Mouse (Mus musculus) urinary bladder, postnatal 36 days (tissue): Measurements from ENCODE around the gene Olfr744.
"Not testable (repeated sequence)": the region's sequence is repeated elsewhere in the genome, so short reads cannot be mapped to it uniquely, and the experiment has no call there.

Experiments
- DNase-seq, 2 experiments: peaks; one replicate each; pipeline ENCODE4 v3.0.0; 2022; ENCODE audit warnings: low spot score in 2 of 2, mixed read lengths in 1 of 2

The Olfr744 gene

DNA sequence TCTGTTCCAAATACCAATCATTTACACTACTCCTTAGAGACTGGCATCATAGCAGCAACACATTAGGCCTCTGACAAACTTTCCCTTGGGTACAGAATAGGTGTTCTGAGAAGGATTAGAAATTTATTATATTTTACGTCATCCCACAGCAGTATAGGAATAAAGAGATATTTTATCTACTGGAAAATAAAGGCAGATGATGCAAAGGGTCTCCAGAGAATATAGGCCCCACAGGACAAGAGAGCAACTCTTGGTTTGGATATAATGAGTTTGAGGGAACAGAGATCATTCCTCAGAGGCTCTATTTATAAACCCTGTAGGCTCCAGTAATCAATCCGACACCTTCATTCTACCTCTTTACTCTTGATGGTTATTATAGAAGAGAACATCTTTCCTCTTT lies at the start of gene Olfr744:
Gene Olfr744, plus strand, starts transcription at position 301 of the 400 bp plus-strand sequence.
- DNase-seq = no peak

DNA sequence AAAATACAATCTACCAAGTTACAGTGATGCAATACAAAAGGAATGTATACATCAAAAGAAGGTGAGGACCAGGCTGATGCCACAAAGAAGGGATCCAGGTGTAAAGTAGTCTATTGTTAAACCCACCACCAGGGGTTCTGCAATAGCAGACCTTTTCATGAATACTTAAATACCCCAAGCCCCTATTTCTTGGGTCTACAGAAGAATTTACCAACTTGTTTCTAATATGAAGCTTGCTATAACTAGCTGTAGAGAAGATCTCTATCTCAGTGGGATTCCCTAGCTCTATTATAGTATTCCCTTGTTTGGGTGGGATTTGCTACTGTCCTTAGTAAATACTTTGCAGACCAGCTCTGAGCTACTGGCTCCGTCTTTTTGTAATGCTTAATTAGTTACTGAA lies 41.6 kb upstream of the Olfr744 start:
- DNase-seq = not testable (repeated sequence)

GRCm38 (mm10) chr14:50639088-50639487 lies 24.4 kb downstream of the Olfr744 start, which contains the start of gene Olfr745:
TSS of gene Olfr745 (plus strand) at chr14:50639388.
- no peak for DNase-seq

DNA sequence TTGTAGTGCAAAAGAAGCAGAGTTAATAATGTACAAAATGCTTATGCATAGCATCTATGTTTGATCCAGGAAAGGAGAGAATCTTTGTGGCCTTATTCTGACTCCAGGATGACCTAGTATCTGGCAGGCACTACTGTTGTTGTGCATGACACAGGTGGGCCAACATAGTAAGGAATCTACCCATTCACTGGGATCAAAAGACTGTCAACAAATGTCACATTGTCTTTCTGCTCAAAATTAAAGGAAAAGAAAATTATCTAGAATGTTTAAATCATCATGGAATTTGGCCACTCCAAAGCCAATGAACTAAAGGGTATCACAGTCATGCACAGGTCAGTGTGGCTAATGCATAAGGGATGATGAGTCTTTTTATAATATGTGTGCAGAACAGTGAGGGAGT lies 32.1 kb downstream of the Olfr744 start, which contains the start of gene Olfr746:
Gene Olfr746, plus strand, starts transcription at position 301 of the 400 bp plus-strand sequence.
- DNase-seq = no peak
